Mouse (Mus musculus) cerebellum, adult 18-20 months (tissue): Measurements from ENCODE around the gene Shld1.
A peak's percentile ranks its signal among the peaks of the same experiment; 100 is the strongest.

ENCODE experiments used
- DNase-seq, 2 experiments: peaks; one replicate each; pipeline ENCODE4 v3.0.0; 2021

Gene Shld1

DNA sequence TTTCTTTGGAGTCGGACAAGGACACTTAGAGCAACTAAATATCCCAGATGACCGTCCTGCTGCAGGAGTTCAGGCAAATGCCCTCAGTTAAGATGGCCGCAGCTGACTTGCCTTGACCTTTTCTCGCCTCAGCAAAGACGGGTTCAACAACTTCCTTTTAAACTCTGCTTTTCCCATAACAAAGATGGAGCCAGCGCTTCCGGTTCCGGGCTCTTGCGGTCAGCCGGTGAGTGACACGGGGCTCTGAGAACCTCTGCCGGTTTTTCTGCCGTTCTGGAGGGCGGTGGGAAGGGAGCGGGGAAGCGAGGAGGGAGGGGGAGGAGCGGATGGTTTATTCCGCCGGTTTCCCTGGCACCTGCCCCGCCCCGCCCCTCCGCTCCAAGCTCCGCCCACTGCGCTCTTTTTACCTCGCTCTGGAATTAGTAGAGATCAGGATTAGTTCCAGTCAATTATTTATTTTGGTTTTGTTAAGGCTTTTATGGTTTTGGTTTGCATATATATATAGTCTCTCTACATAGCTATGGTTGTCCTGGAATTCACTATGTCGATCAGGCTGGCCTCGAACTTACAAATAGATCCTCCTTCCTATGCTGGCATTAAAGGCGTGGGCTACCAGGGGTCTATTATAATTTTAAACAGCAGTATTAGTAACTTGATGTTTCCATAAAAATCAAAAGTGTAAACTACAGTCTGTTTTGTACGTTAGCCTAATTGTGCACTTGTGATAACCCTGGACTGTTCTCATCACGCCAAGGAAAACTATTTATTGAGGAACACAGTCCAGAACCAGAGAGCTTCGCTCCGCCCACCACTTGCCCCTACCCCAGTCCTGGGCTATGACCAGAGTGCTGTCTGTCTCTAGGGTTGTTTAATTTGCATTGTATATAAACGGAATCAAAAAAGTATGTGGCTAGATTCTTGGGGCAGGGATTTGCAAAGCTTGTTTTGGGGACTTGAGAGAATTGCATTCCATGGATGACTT, at the start of gene Shld1:
Shld1 (plus strand) TSS at position 176 of the 982 bp plus-strand sequence.
- DNase-seq, result peak; percentile 89 to 93

DNA sequence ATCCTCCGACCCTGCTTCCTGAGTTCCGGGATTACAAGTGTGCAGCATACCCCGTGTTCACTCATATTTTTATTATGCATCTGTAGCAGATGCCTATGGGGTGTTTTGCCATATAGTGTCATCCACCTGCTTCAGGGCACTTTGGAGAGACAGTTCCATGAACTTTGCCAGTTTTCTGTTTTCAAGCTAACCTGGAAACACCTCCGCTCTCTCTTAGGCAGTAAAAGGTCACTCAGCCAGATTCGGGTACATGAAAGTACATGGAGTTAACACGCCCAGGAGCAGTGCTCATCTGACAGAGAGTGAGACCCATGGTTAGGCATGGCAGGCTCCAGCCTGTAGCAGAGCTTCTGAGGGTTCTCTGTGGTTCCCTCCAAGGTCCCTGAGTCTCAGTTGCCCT, 48.4 kb upstream of the Shld1 start:
- DNase-seq, result no peak

DNA sequence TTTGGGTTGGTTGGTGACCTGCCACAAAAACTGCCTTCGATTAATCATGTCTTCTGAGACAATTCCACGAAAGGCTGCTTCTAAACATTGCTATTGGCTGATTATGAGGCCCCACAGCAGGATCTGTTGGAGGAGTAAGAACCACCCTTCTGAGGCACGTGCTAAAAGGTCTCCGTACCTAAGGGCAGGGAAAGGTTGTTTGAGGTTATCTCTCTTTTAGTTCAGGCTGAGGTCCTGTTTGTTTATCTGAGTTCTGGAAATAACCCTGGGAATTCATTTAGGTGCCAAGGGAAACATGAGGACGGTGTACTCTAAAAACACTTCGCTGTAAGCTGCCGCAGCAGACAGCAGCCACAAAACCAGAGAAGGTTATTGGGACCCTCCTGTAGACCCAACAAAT, 47.4 kb upstream of the Shld1 start:
- no peak for DNase-seq

DNA sequence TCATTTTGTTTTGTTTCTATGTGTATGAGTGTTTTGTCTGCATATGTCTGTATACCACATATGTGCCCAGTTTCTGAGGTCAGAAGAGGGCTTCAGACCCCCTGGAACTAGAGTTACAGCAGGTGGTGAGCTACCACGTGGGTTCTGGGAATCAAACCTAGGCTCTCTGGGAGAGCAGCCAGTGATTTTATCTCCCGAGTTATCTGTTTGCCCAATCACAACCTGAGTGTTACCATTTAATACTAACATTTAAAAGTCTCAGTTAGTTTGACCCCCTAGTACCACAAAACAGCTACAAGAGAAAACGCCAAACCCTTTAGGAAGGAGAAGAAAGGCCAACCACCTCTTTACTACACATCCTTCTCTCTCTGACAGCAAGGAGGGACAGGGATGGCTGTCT, 45.5 kb upstream of the Shld1 start:
- no peak for DNase-seq

DNA sequence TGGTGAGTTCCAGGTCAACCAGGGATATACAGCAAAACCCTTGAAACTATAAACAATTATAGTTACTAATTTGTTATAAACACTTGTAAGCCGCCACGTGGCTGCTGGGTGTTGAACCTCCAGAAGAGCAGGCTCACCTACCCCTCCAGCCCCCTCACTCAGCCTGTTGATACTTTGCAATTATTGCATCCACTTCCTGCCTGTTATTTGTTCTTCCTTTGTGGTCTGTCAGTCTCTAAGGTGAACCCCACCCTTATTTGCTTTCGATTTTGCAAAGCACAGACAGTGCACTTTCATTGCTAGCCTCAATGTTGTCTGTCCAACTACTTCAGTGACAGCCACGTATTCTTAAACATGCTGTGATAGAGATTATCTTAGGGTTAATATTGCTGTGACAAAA, 43.6 kb upstream of the Shld1 start:
- DNase-seq, result no peak

DNA sequence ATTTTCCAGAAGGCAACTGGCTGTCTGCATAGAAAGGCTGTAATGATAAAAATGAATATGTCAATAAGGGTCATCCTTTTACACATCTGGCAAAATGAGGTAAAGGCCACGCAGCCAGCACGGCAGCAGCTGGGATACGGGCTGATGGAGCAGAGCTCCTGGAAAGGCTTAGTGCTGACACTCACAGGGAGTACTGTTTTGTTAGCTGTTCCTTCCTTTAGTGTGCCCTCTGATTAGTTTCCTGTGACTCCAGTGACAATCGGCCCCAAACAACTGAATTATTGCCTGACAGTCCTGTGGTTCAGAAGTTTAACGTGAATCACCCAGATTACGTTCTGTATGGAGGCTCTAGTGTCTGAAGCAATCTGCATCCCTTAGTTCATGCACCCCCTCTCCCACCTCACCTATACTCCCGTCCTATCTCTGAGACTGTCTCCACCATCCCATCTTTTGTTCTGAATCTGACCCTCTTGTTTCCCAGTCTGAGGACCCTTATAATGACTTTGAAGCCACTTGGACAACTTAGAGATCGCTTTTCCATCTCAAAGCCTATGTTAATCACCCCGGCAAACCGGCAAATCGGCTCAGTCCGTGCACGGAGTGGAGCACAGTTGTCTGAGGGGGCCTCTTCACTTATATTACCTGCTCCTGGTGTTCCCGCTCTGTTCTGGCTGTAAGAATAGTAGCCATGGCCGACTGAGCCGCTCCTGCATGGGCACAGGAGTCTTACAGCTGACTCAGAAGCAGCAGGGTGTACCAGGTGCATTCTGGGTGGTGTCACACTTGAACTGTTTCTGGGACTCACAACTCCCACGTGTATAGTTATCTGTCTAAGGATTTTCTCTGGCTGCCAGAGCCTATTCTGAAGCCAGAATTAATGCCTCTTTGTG, 39.6 kb upstream of the Shld1 start:
- no peak for DNase-seq

DNA sequence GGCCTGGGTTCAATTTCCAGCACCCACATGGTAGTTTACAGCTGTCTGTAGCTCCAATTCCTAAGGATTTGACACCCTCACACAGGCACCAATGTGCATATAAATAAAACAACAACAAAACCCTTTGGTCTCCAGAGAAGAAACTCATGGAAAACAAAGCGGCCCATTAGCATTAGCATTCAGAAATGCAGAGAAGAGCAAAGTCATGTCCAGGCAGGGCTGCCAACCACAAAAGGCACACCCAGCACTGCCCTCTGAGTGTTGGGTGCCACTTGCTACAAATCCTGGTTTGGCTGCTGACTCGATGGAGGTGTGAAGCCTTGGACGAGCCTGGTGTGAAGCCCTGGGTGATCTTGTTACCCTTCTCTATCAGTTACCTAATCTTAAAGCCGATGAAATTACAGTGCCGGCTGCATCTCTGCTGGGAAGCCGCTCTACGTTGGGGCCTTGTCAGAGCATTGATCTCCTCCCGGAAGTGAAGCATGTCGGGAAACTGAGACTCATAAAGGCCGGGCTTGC, 37.3 kb upstream of the Shld1 start:
- no peak for DNase-seq

DNA sequence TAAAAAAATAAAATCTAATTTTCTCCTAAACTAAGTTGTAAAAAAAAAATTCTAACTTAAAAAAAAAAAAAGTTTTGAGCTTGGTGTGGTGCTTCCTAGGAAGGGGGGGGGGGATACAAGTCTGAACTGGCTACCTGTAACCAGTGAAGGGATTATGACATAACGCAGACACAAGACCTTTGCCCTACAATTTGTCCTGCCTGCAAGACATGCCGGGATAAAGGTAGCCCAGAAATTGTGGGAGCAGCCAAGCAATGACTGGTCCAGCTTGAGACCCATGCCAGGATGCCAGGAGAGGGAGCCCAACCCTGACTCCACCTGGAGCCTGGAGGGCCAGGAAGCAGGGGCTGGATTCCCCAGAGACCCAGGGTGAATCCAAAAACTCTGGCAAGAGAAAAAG, 36.2 kb upstream of the Shld1 start:
- no peak for DNase-seq

DNA sequence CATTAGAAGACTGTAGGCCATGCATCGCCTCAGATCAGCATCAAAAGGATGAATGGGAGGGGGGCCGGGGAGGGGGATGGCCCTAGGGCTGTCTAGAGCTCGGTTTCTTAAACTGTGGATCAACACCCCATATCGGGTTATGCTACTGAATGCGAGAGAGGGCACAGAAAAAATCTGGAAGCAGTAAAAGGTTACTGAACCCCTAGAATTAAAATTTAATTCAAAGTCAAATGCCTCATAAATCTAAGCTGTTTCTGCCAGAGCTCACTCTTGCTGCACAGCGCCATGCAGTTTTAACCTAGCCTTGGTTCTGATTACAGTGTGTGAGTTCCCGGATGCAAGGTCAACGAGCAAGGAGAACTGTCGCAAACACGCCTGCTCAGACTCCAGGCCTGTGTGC, 34.3 kb upstream of the Shld1 start:
- DNase-seq, result no peak

DNA sequence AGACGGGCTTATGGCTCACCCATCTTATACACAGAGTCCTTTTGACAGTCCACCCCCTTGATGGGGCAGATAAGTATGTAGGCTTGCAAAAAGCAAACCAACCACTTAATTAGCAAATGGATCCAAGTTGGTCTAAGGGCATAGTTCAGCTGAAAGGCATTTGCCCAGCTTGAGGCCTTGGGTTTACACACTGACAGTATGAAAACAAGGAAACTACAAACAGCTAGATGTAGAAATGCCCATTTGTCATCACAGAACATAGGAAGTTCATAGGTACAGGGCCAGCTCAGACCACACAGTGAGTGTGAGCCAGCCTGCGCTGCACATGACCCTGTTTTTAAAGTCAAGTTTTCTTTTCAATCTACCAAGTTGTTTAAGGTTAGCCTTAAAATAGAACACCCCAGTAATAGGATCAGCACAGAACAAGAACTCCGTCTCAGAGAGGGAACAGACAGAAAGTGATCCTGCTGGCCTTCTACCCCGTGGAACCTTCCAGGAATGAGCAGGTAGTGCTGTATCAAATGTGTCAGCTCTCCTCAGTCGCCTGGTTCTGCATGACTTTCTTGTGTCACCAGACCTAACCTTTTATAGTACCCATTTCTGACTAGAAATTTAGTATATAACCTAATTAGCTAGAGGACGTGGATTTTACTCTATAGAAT, 31.8 kb upstream of the Shld1 start:
- no peak for DNase-seq

DNA sequence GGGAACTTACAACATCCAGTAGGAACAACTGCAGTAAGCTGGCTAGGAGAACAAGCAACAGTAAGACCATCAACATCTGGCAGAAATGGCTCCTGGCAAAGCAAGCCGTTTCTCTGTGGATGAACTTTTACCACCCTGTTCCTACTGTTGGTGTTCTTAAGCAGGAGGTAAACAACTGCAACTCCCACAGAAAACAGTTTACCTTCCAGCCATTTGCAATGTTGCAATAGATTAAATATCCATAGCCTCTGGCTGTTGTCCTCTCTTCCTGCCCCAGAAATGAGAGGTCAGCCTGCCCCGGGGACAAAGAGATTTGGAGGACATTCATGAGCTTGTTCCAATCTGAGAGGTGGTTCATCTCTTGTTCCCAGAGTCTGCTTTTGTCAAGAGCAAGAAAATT, 29.5 kb upstream of the Shld1 start:
- no peak for DNase-seq

DNA sequence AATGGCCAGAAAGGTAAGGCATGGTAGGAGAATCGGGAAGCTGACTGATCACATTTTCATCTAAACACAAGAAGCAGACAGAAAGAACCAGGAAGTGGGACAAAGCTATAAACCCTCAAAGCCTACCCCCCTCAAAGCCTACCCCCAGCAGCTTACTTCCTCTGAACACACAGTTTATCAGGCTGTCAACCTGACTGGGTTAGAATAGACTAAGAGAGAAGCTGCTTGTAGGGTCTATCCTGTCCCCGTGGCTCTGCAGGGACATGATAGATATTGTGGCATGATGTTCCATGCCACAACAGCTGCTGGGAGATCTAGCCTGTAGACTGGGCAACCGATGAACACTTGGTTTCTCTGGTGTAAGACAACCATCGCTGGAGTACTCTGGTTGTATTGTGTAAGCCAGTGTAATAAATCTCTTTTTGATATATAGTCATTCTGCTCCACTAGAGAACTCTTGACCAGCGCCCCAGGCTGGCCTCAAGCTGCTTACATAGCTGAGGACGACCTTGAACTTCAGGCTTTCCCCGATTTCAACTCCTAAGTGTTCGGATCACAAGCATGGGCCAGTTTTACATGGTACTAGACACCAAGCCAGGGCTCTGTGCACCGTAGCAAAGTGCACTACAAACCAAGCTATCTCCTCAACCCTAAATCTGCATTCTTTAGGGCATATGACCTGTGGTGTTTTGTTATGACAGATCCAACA, 28.2 kb upstream of the Shld1 start:
- DNase-seq, result no peak

DNA sequence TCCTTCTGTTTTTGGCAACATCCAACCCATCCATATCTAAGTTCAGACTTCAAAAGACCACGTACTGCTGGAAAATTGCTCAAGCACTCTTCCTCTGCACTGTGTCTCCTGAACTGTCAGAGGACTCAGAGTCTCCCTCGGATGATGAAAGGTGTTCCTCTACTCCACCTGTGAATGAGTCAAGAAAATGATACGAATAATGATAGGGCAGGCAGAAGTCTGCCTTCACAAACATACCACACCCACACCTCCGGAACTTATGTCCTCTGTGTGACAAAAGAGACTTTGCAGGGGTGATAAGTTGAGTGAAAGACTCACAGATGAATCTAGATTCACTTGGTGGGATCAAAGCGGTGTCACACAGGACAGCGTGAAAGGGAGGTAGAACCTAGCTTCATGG, 17.6 kb upstream of the Shld1 start:
- DNase-seq, result no peak

DNA sequence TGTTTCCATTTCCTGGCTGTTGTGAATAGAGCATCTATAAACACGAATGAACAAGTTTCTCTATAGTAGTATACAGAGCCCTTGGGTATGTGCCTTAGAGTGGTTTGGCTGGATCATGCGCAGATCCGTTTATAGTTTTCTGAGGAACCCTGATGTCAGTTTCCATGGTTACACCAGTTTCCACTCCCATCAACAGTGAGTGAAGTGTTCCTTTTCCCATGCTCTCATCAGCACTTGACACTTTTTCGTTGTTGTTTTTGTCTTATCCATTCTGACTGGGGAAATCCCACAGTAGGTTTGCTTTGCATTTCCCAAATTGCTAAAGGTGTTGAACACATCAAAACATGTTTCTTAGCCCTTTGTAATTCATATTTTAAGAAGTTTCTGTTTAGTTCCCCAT, 16.4 kb upstream of the Shld1 start:
- no peak for DNase-seq

DNA sequence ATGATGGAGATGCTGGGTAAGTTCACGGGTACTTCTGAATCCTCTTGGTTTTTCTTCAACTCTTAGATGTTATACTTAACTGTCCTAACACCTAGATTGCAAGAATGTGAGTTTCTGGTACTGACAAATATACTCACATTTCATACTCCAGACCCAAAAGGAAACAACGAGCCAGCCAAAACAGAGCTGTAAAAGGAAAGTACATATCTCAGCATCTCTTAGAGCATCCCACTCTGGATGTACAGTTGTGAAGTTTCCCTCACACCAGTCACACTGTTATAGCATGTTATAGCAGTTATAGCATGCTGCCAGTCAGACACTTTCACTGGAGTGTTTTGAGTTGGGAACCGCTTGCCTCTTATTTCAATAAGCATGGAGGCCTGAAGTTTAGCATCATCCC, 14.6 kb upstream of the Shld1 start:
- DNase-seq, result no peak

DNA sequence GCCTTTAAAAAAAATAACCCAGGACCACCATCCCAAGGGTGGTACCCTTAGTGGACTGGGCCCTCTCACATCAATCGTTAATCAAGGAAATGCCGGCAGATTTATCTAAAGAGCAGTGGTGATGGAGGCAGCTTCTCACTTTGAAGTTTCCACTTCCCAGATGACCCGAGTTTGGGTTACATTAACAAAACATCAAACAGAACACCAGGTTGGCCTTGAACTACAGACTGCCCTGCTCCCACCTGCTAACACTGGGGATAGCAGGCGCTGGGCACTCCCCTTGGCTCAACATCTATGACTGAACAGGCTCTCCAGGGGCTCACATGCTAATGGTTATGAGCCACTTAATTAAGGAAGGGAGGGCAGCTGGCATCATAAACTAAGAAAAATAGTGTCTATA, 10.6 kb upstream of the Shld1 start:
- DNase-seq, result no peak

DNA sequence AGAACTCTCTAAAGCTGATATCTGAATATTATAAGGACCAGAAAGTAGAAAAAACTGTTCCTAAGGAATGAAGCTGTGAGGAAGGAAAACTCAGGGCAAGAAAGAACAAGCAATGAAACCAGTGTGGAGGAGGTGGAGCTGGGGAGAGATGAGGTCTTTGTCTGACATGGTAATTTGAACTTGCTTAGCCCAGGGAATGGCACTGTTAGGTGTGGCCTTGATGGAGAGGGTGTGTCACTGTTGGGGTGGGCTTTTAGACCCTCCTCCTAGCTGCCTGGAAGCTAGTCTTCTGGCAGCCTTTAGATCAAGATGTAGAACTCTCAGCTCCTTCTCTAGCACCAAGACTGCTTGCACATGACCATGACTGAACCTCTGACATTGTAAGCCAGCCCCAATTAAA, 1.7 kb upstream of the Shld1 start:
- DNase-seq, result no peak

DNA sequence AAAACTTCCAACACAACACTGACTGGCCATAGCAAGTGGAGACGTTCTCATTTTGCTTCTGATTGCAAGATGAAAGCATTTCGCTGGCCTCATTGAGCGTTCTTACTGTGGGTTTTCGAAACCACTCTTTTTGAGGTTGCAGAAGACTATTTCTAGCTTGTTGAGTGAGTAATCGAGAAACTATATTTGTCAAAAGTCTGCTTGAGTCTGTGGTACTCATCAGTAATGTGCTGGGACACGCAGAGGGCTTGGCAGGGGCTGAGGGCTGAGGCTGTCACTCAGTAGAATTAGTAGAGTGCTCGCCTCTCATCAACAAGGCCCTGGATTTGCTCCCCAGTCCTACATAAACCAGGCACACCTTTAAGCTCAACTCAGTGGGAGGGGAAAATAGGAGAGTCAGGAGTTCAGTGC, 1.9 kb downstream of the Shld1 start:
- no peak for DNase-seq

DNA sequence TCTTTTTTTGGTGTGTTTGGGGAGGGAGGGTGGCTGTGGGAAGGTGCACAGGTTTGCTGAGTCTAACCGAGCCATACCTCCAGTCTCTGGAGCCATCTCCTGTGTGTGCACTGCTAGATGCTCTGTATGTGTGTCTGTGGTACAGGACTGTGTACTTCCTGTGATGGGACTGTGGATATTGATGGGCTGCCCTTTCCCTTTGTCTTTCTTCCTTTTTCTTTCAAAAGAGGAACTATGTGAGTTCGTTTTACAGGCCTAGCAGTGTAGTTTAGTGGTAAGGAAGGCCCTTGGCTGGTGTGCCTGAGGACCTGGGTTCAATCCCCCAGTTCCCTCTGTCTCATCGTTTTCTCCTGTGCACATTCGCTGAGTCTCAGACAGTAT, 2.4 kb downstream of the Shld1 start:
- no peak for DNase-seq

DNA sequence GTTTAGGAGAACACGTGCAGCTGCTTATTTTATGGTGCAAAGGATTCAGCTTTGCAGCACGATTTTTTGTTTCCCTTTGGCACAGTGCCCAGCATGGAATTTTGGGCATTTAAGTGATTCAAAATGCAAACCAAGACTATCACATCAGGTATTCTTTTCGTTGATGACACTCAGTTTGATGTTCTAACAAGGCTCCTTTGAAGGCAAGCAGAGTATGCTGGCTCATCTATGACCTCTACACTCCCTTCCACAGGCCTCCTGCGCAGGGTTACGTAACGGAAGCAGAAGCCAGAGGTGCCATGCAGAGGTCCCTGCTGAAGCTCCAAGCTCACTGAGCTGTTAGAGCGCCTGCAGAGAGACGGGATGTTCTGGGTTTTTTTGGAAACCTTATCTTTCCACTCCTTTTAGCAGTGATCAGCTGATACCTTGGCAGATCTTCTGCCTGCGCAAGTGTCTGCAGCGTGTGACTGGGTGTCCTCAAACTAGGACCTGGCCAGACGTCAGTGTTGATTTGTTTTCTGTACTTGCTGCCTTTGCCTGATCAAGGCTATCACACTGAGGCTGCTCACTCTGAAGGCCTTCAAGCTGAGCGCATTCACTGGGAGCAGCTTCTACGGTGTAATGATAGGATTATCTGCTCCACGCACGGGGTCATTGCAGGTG, 3.0 kb downstream of the Shld1 start:
- DNase-seq, result peak; percentile 43 to 49

DNA sequence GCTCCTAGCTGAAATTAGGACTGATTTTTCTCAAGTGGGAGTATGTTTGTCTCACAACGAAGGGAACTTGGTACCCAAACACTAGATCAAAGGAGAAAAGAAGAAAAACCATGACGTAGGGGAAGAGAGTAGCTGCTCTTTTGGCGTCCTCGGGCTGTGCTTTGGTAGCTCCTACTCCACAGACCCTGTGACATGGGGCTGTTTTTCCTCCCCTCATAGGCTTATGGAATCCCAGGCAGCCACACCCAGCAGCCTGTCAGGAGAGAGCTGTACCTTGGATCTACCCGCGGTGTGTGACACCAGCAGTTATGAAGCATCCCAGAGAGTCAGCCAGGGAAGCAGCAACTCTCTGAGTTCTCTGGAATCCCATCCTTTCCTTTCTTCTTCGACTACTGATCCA, 5.0 kb downstream of the Shld1 start:
- DNase-seq, result no peak

DNA sequence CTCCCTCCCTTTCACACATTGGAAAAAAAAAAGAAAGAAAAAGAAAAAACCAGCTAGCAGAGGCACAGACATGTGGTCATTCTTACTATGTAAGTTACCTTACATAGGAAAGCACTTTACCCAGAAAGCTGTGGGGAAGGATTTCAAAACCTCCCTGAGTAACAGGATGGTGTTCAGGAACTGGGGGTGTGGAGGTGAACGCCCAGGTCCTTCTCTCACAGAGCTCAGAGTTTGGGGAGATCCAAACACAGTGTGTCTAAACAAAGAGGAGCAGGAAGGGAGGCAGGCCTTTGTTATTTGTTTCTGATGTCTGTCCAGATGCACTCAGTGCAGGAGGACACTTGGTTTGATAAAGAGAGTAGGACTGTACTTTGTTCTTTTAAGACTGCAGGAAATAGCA, 5.6 kb downstream of the Shld1 start:
- no peak for DNase-seq
